Mouse (Mus musculus): Measurements from ENCODE around the gene Dmbx1. TPM values are rescaled to one million over a fixed set of nuclear protein-coding genes. Genes with fewer than 3 reads are reported as not detected.

The Dmbx1 gene
- total RNA-seq, 2 experiments from 2014 or later, result not detected

GRCm38 (mm10) chr4:115902816-115903215 lies 36.9 kb downstream of the Dmbx1 start:
- peak; percentile 66 for DNase-seq
- intact Hi-C loops (cut with DNase I; ENCODE audit: low total_unique reads), result loop anchor here (5.0 kb wide), 1 partner anchor 49 kb away; no protein-coding TSS in a partner anchor

- intact Hi-C loops (cut with DNase I; ENCODE audit: low total_unique reads), result no loop called here
- DNase-seq, result no peak
Observed at GRCm38 (mm10) chr4:115897901-115898631, 41.7 kb downstream of the Dmbx1 start.

GRCm38 (mm10) chr4:115894281-115894680 lies 45.4 kb downstream of the Dmbx1 start:
- no peak for DNase-seq
- intact Hi-C loops (cut with DNase I; ENCODE audit: low total_unique reads), result no loop called here

- intact Hi-C loops (cut with DNase I; ENCODE audit: low total_unique reads), result no loop called here
- DNase-seq, result no peak
Observed at GRCm38 (mm10) chr4:115890553-115890952, 49.2 kb downstream of the Dmbx1 start, which contains the start of gene 6430628N08Rik. 6430628N08Rik (plus strand) TSS chr4:115890665.

GRCm38 (mm10) chr4:115890066-115890465 lies 49.7 kb downstream of the Dmbx1 start:
- no peak for DNase-seq
- intact Hi-C loops (cut with DNase I; ENCODE audit: low total_unique reads), result no loop called here

- no peak for DNase-seq
- intact Hi-C loops (cut with DNase I; ENCODE audit: low total_unique reads), result no loop called here
Observed at GRCm38 (mm10) chr4:115886875-115887274, 52.9 kb downstream of the Dmbx1 start.

GRCm38 (mm10) chr4:115885846-115886245 lies 53.9 kb downstream of the Dmbx1 start:
- intact Hi-C loops (cut with DNase I; ENCODE audit: low total_unique reads), result no loop called here
- DNase-seq, result no peak

- intact Hi-C loops (cut with DNase I; ENCODE audit: low total_unique reads), result no loop called here
Observed at GRCm38 (mm10) chr4:115884022-115884421, 55.7 kb downstream of the Dmbx1 start, which contains the start of gene Kncn. Kncn (plus strand) TSS chr4:115884400.

GRCm38 (mm10) chr4:115882195-115882594 lies 57.5 kb downstream of the Dmbx1 start:
- intact Hi-C loops (cut with DNase I; ENCODE audit: low total_unique reads), result no loop called here
- no peak for DNase-seq

More at GRCm38 (mm10) chr4:115884022-115884421, 55.7 kb downstream of the Dmbx1 start, which contains the start of gene Kncn:
- DNase-seq, result no peak

GRCm38 (mm10) chr4:115881183-115881582 lies 58.5 kb downstream of the Dmbx1 start:
- no peak for DNase-seq
- intact Hi-C loops (cut with DNase I; ENCODE audit: low total_unique reads), result no loop called here

GRCm38 (mm10) chr4:115878828-115879227 lies 60.9 kb downstream of the Dmbx1 start:
- intact Hi-C loops (cut with DNase I; ENCODE audit: low total_unique reads), result no loop called here
- DNase-seq, result no peak

- no peak for DNase-seq
- intact Hi-C loops (cut with DNase I; ENCODE audit: low total_unique reads), result no loop called here
Observed at GRCm38 (mm10) chr4:115878216-115878678, 61.5 kb downstream of the Dmbx1 start.

- DNase-seq, result no peak
- intact Hi-C loops (cut with DNase I; ENCODE audit: low total_unique reads), result no loop called here
Observed at GRCm38 (mm10) chr4:115873231-115873630, 66.5 kb downstream of the Dmbx1 start.

GRCm38 (mm10) chr4:115869512-115870210 lies 70.1 kb downstream of the Dmbx1 start:
- DNase-seq, result no peak
- intact Hi-C loops (cut with DNase I; ENCODE audit: low total_unique reads), result no loop called here

Other genes with a start within 250 kb of the Dmbx1 start
- gene Efcab14, start 202.2 kb downstream of the Dmbx1 start, total RNA-seq (2021), result 10 to 100 TPM; 25.0 to 27.2 TPM
- gene Tex38, start 158.9 kb downstream of the Dmbx1 start, total RNA-seq (2021), result 1 to 10 TPM in 1 of 2 experiments, under 1 TPM in 1; 0.80 to 1.5 TPM
- gene Atpaf1, start 155.1 kb downstream of the Dmbx1 start, total RNA-seq (2021), result 10 to 100 TPM; 31.2 to 42.1 TPM
- 1 to 10 TPM; 2.8 to 3.4 TPM for gene Mob3c, start 111.8 kb downstream of the Dmbx1 start, total RNA-seq (2021)
- gene Mknk1, start 100.7 kb downstream of the Dmbx1 start, total RNA-seq (2021), result 10 to 100 TPM; 23.8 to 25.4 TPM
- not detected for gene Kncn, start 55.5 kb downstream of the Dmbx1 start, total RNA-seq (2021)
- not detected for gene 6430628N08Rik, start 49.3 kb downstream of the Dmbx1 start, total RNA-seq (2021)
- under 1 TPM in 1 of 2 experiments, not detected in 1; 0.39 TPM for gene Faah, start 78.0 kb upstream of the Dmbx1 start, total RNA-seq (2021)
- 10 to 100 TPM; 12.7 to 13.9 TPM for gene Nsun4, start 114.0 kb upstream of the Dmbx1 start, total RNA-seq (2021)
- gene Uqcrh, start 135.1 kb upstream of the Dmbx1 start, total RNA-seq (2021), result 100 to 1,000 TPM; 876 to 989 TPM
- gene Lrrc41, start 135.3 kb upstream of the Dmbx1 start, total RNA-seq (2021), result 10 to 100 TPM; 19.0 to 25.0 TPM
- 1 to 10 TPM; 1.8 to 2.2 TPM for gene Rad54l, start 183.8 kb upstream of the Dmbx1 start, total RNA-seq (2021)
- 10 to 100 TPM; 52.0 to 52.2 TPM for gene Pomgnt1, start 183.9 kb upstream of the Dmbx1 start, total RNA-seq (2021)
- gene Lurap1, start 211.4 kb upstream of the Dmbx1 start, total RNA-seq (2021), result 10 to 100 TPM; 10.8 to 13.4 TPM
- not detected for gene Tspan1, start 227.7 kb upstream of the Dmbx1 start, total RNA-seq (2021)
- gene 1700042G07Rik, start 233.4 kb upstream of the Dmbx1 start, total RNA-seq (2021), result not detected
- under 1 TPM in 1 of 2 experiments, not detected in 1; 0.47 TPM for gene Gm49337, start 233.5 kb upstream of the Dmbx1 start, total RNA-seq (2021)